Mouse (Mus musculus) liver, adult 2 months (tissue): ENCODE data around the gene Gpc1. TPM values are rescaled to one million over a fixed set of nuclear protein-coding genes. Genes with fewer than 3 reads are reported as not detected.

Source experiments
- DNase-seq: peaks from one replicate; pipeline ENCODE4 v3.0.0-alpha.2; 2011; ENCODE audit warnings: low read depth, low spot score; ENCODE audit errors: extremely low read depth
- H3K27ac ChIP-seq: fragments of 200-500 bp; replicated peaks from 2 replicates; pipeline ENCODE4 v1.5.1; 2012; ENCODE audit warnings: low read depth, mild to moderate bottlenecking, control low read depth, inconsistent platforms, low read length; ENCODE audit not compliant: insufficient read depth
- H3K27me3 ChIP-seq: fragments of 200-500 bp; 2 replicates; pipeline ENCODE4 v1.6.1; 2012; ENCODE audit warnings: mild to moderate bottlenecking, moderate library complexity, low read length, inconsistent platforms; ENCODE audit not compliant: control insufficient read depth, insufficient read depth
- H3K36me3 ChIP-seq: fragments of 200-500 bp; 2 replicates; pipeline ENCODE4 v1.6.1; 2012; ENCODE audit warnings: low read length, inconsistent platforms; ENCODE audit not compliant: control insufficient read depth, insufficient read depth
- H3K4me1 ChIP-seq: fragments of 200-500 bp; 2 replicates; pipeline ENCODE4 v1.6.1; 2011; ENCODE audit warnings: low read length; ENCODE audit not compliant: control insufficient read depth, insufficient read depth
- H3K4me3 ChIP-seq: fragments of 200-500 bp; 2 replicates; pipeline ENCODE4 v1.5.1; 2011; ENCODE audit warnings: low read depth, mild to moderate bottlenecking, control low read depth, low read length, moderate library complexity; ENCODE audit not compliant: insufficient read depth
- H3K79me2 ChIP-seq: fragments of 200-500 bp; 2 replicates; pipeline ENCODE4 v1.6.1; 2012; ENCODE audit warnings: inconsistent platforms, mild to moderate bottlenecking, low read length, moderate library complexity; ENCODE audit not compliant: control insufficient read depth, insufficient read depth
- H3K9ac ChIP-seq: fragments of 200-500 bp; 2 replicates; pipeline ENCODE4 v1.6.1; 2012; ENCODE audit warnings: low read depth, mild to moderate bottlenecking, control low read depth, inconsistent platforms, low read length
- CTCF ChIP-seq: fragments of 200-500 bp; IDR thresholded peaks from 2 replicates; pipeline ENCODE4 v1.5.1; 2011; ENCODE audit warnings: low read depth, low read length, control low read depth
- POLR2A ChIP-seq: fragments of 200-500 bp; IDR thresholded peaks from 2 replicates; pipeline ENCODE4 v1.6.1; 2011; ENCODE audit warnings: low read length, control low read depth; ENCODE audit not compliant: insufficient read depth; ENCODE audit errors: extremely low read depth
- WGBS: fragments of 180-500 bp; shearing (Covaris S2); methylation state at CpG from one replicate; pipeline ENCODE4 v1.1.7; 2018; 5-methylcytosine and 5-hydroxymethylcytosine counted together
- polyA plus RNA-seq: library from polyadenylated mRNA; depleted of rRNA; stranded (reverse); fragments of >200 nt; gene quantifications from 2 replicates; pipeline ENCODE4 v1.2.3, GENCODE M21; 2012
- total RNA-seq: library from RNA; depleted of rRNA; stranded (reverse); fragments of >200 nt; gene quantifications from 2 replicates; pipeline ENCODE4 v1.2.3, GENCODE M21; 2014

The Gpc1 gene
- total and polyA plus RNA-seq, 2 experiments, result 0.92 to 2.1 TPM

DNA sequence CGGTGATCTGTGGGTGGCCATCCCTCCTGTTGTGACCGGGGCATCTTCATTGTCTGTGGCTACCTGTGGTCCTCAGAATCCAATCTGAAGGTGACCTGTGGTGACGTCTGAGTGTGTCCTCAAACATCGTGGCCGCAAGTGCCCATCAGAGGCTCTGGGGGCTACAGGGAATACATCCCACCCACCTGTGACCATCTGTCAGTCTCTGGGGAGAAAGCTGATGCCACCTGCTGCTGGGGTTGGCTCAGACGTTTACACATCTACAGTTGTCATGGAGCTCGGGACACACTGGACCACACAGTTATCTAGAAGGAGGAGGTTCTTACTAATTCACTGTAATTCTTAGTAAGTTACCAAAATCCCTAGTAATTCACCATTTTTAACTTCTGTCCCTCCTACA, 7.8 kb downstream of the Gpc1 start:
- Histone ChIP-seq H3K27me3 (no peaks in the 10 kb centered on the region), H3K4me1 (no peaks in the 10 kb centered on the region), H3K36me3 (no peaks in the 10 kb centered on the region), H3K27ac (no peak overlapping the region), H3K79me2 (0 out of 2 replicates have a peak, but pooled peaks cover 3% of the 10 kb centered on the region), H3K9ac (no peak overlapping the region), H3K4me3 (no peak overlapping the region)
- WGBS, result 84% methylated on average over 7 of the region's 7 CpGs
- no peak for DNase-seq
- no peak for TF ChIP-seq CTCF
- no peak for TF ChIP-seq POLR2A

DNA sequence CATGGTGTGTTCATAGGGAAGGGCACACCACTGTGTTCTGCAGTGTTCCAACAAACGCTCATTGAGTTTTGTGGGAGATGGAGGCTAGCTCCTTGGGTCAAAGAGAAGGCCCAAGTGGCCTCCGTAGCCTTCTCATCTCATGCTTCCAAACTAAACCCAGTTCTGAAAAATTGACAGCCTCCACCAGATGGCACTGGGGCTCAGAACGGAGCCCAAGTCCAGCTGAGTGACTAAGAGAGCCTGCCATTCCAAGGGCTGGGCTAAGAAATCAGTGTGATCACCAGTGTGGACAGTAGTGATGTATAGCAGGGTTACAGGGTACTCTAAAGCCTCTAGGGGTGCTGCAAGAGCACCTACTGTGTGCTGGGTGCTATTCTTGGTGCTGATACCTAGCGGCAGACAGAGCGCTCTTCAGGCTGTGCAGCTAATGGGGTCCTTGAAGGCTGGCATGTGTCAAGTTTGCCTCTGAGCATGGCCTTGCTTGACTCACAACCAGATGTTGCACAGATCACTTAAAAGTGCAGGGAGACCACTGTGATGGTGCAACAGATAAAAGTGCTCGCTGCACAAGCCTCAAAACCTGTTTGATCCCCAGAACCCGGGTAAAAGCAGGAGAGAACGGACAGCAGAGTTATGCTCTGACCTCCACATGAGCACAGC, 8.9 kb downstream of the Gpc1 start:
- no peak for DNase-seq
- H3K4me1 ChIP-seq, result no peaks in the 10 kb centered on the region
- H3K36me3 ChIP-seq, result no peaks in the 10 kb centered on the region
- H3K27me3 ChIP-seq, result no peaks in the 10 kb centered on the region
- H3K79me2 ChIP-seq, result 0 out of 2 replicates have a peak, but pooled peaks cover 3% of the 10 kb centered on the region
- H3K4me3 ChIP-seq, result no peak overlapping the region
- no peak overlapping the region for H3K9ac ChIP-seq
- no peak overlapping the region for H3K27ac ChIP-seq
- TF ChIP-seq CTCF, result no peak
- no peak for TF ChIP-seq POLR2A
- 92% methylated on average over 8 of the region's 8 CpGs for WGBS

DNA sequence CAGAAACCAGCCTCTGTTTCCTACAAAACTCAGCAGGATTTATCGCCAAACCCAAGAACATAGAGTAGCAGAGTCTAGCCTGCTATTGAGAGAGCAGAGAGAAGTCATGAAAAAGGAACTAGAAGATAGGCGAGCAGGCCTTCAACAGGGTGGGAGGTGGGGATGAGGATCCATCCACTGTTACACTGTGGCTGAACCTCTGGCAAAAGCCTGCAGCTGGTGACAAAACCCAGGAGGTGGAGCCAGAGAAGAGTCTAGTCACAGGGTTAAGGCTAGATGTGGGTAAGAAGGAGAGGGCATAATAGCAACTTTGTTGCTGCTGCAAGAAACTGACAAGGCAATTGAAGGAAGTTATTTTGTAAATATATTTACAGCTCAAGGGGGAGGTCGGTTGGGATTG, 10.0 kb downstream of the Gpc1 start:
- no peak for DNase-seq
- no peaks in the 10 kb centered on the region for H3K27me3 ChIP-seq
- no peak for TF ChIP-seq CTCF
- TF ChIP-seq POLR2A, result no peak

DNA sequence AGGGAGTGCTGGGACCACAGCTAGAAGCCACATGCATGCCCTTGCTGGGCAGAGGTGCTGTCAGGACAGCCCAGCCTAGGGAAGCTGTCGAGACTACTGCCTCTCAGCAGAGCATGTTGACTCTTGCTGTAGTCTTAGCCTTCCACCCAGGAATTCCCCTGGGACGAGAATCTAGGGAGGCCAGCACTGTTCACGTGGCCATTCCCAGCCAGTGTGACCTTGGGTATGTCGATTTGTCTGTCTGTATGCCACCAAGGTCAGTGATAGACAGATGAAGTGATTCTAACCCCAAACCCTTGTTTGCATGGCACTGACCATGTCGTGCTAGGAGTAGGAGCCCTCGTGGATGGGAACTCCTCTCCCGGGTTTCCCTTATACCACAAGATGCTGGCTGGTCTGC, 14.4 kb downstream of the Gpc1 start:
- no peak overlapping the region for H3K9ac ChIP-seq
- H3K27ac ChIP-seq, result no peak overlapping the region
- 37% methylated on average over 7 of the region's 7 CpGs for WGBS
- no peak overlapping the region for H3K4me3 ChIP-seq
- no peaks in the 10 kb centered on the region for H3K36me3 ChIP-seq
- 0 out of 2 replicates have a peak, but pooled peaks cover 3% of the 10 kb centered on the region for H3K79me2 ChIP-seq
- H3K27me3 ChIP-seq, result peaks cover 3% of the 10 kb centered on the region; the same call in 1 of the 2 replicates
- H3K4me1 ChIP-seq, result no peaks in the 10 kb centered on the region
- no peak for TF ChIP-seq CTCF
- TF ChIP-seq POLR2A, result no peak
- no peak for DNase-seq

More for the DNA sequence above, 10.0 kb downstream of the Gpc1 start:
- no peak overlapping the region for H3K27ac ChIP-seq
- 70% methylated on average over 3 of the region's 3 CpGs for WGBS
- no peak overlapping the region for H3K4me3 ChIP-seq
- 0 out of 2 replicates have a peak, but pooled peaks cover 3% of the 10 kb centered on the region for H3K79me2 ChIP-seq
- no peaks in the 10 kb centered on the region for H3K4me1 ChIP-seq
- H3K9ac ChIP-seq, result no peak overlapping the region
- H3K36me3 ChIP-seq, result no peaks in the 10 kb centered on the region

DNA sequence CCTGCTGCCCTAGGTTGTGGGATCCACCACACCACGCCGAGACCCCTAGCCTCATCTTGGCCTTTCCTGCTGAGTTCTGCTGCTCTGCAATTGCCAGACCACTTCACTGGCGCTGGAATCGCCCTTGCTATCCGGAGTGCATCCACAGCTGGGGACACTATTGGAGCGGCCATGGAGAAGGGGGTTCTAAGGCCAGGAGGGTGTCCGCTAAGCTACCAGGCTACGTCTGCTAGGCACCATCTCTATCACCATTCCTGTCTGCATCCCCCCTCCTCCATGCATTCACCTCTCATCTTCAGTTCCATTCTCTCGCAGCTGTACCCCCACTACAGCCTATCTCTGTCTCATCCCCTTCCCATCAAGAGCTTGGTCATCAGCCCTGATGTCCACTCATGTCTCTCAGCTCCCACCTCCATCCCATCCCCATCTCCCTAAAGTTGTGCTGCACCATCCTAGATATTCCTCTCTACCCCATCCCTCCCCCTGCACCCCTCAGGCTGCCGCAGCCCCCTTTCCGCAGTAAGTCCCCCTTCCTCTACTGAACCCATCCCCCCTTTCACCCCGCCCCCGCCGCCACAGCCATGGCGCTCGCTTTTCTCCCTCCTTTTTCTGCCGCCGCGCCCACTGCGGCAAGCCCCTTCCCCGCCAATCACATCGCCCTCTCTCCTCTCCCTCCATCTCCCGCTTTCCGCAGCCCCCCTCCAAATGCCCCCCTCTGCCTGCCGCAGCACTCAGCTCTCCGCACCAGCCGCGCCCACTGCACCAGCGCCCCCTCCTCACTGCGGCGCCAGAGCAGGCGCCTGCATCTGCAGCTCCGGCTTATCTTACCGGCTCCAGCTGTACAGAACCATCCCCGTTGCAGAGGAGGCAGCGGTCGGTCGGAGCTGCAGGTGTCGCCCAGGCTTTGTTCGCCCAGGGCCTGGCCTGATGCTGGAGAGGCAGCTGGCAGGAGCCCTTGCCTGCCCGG, 16.7 kb downstream of the Gpc1 start:
- Histone ChIP-seq H3K4me1 (no peaks in the 10 kb centered on the region), H3K4me3 (no peak overlapping the region), H3K79me2 (0 out of 2 replicates have a peak, but pooled peaks cover 3% of the 10 kb centered on the region), H3K36me3 (no peaks in the 10 kb centered on the region), H3K9ac (no peak overlapping the region), H3K27ac (no peak overlapping the region), H3K27me3 (peaks cover 3% of the 10 kb centered on the region; the same call in 1 of the 2 replicates)
- 21% methylated on average over 39 of the region's 41 CpGs for WGBS
- TF ChIP-seq POLR2A (no peak), CTCF (no peak)
- DNase-seq, result no peak
